Mouse (Mus musculus) right cerebral cortex, postnatal 36 days (tissue): ENCODE measurements at regions not wholly inside any gene's neighbourhood (a gene's known extent, or its start where the extent isn't known, plus 50 kb on each side); places are given as distances from the start of the nearest gene placed in this dataset.

ENCODE experiments used
- DNase-seq, 2 experiments: peaks; one replicate each; pipeline ENCODE4 v3.0.0; 2022; ENCODE audit warnings: low spot score in 2 of 2, mixed read lengths in 1 of 2

GRCm38 (mm10) chr2:92860502-92861197 lies 54.2 kb upstream of the Syt13 start:
- no peak for DNase-seq
